Mouse (Mus musculus) cerebellum, adult 11-12 months (tissue): ENCODE results near the gene Tom1l1.

Source experiments
- DNase-seq: peaks from one replicate; pipeline ENCODE4 v3.0.0; 2022

Tom1l1 gene

GRCm38 (mm10) chr11:90614743-90615142 lies 73.4 kb downstream of the Tom1l1 start:
- no peak for DNase-seq

DNA sequence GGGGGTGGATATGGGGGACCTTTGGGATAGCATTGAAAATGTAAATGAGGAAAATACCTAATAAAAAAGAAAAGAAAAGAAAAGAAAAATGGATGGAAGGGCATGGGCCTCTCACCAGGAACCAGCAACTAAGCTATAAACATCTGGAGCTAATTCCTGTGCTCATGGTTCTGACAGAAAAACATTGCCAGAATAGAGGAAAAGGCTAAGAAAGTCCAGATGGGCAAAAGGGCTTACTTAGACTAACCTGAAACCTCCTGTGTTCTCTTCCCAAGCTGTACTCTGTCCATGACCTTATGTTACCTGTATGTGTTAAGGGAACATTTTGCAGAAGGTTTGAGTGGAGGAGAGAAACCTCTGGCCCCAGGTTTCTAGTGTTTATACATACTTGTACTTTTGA lies 76.0 kb downstream of the Tom1l1 start:
- DNase-seq: no peak

- no peak for DNase-seq
Observed at GRCm38 (mm10) chr11:90603066-90603465, 85.1 kb downstream of the Tom1l1 start.

DNA sequence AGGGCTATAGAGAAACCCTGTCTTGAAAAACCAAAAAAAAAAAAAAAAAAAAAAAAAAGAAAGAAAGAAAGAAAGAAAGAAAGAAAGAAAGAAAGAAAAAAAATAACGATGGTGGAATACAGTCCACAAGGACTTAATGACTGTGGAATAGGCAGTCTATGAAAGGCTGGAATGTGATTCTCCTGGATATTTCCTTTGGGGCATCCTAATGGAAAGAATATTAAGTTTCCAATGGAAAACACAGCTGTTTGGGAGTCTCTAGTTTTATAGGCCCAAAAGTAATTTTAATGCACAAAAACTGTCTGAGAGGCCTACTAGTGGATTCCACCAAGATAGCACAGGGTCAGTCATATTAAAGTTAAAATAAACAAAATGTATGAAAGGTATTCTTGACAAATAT lies 92.3 kb downstream of the Tom1l1 start:
- no peak for DNase-seq
